Mouse (Mus musculus) gastrocnemius, adult 2 months (tissue): Measurements from ENCODE around the gene Patl2. TPM values are rescaled to one million over a fixed set of nuclear protein-coding genes. Genes with fewer than 3 reads are reported as not detected.

Experiments
- DNase-seq: peaks from one replicate; pipeline ENCODE4 v3.0.0; 2022
- H3K27ac ChIP-seq: fragments of 200-600 bp; 2 replicates; pipeline ENCODE4 v1.8.1; 2022; ENCODE audit warnings: mild to moderate bottlenecking
- H3K4me3 ChIP-seq: fragments of 200-600 bp; 2 replicates; pipeline ENCODE4 v1.8.1; 2022; ENCODE audit warnings: mild to moderate bottlenecking, moderate library complexity
- CTCF ChIP-seq: fragments of 200-600 bp; IDR thresholded peaks from 2 replicates; pipeline ENCODE4 v1.8.1; 2022; ENCODE audit warnings: antibody characterized with exemption, mild to moderate bottlenecking, moderate library complexity
- intact Hi-C: fragments of 180-260 bp; cut with DNase I; formaldehyde crosslinking; loops from one replicate; pipeline ENCODE4 v1.15.1; 2025
- total RNA-seq, 2 experiments: library from RNA; stranded (reverse); gene quantifications; 2 replicates each; pipeline ENCODE4 v1.2.3; 2021

Patl2 gene
- total RNA-seq, 2 experiments from 2014 or later, result not detected

- TF ChIP-seq CTCF, result no peak
- intact Hi-C loops, result no loop called here
- no peak overlapping the region for H3K4me3 ChIP-seq
- no peak overlapping the region for H3K27ac ChIP-seq
- DNase-seq, result no peak
Observed at GRCm38 (mm10) chr2:122162529-122162928, 23.5 kb downstream of the Patl2 start.

- DNase-seq, result no peak
- TF ChIP-seq CTCF, result no peak
- intact Hi-C loops, result loop anchor here (2.0 kb wide), 1 partner anchor 91 kb away; no protein-coding TSS in a partner anchor
- Histone ChIP-seq H3K4me3 (no peak overlapping the region), H3K27ac (peak overlapping the region; percentile 54)
Observed at GRCm38 (mm10) chr2:122161542-122161941, 24.4 kb downstream of the Patl2 start.

- peak; percentile 90 for DNase-seq
- peak; percentile 90 for TF ChIP-seq CTCF
- Histone ChIP-seq H3K4me3 (no peak within 1 kb of the TSS), H3K27ac (peak within 1 kb of the TSS; percentile 54)
- intact Hi-C loops, result loop anchor here (1.0 to 2.0 kb wide), 2 partner anchors 42 to 90 kb away; partner anchors contain the start of gene Spg11
Observed at GRCm38 (mm10) chr2:122160680-122161079, 25.3 kb downstream of the Patl2 start, which contains the start of gene Trim69. Trim69 (plus strand) TSS chr2:122160700.

- intact Hi-C loops, result loop anchor here (1.0 to 2.0 kb wide), 2 partner anchors 41 to 89 kb away; partner anchors contain the start of gene Spg11
- H3K4me3 ChIP-seq, result no peak overlapping the region
- no peak for DNase-seq
- H3K27ac ChIP-seq, result no peak overlapping the region
- no peak for TF ChIP-seq CTCF
Observed at GRCm38 (mm10) chr2:122159667-122160066, 26.3 kb downstream of the Patl2 start.

GRCm38 (mm10) chr2:122158362-122158802 is 27.6 kb downstream of the Patl2 start:
- TF ChIP-seq CTCF, result no peak
- intact Hi-C loops, result no loop called here
- Histone ChIP-seq H3K4me3 (no peak overlapping the region), H3K27ac (peak overlapping the region; percentile 51)
- DNase-seq, result no peak

- H3K27ac ChIP-seq, result no peak overlapping the region
- intact Hi-C loops, result no loop called here
- no peak for TF ChIP-seq CTCF
- DNase-seq, result no peak
- no peak overlapping the region for H3K4me3 ChIP-seq
Observed at GRCm38 (mm10) chr2:122157561-122157960, 28.4 kb downstream of the Patl2 start.

GRCm38 (mm10) chr2:122156051-122156700 is 29.8 kb downstream of the Patl2 start:
- H3K4me3 ChIP-seq, result no peak overlapping the region
- H3K27ac ChIP-seq, result no peak overlapping the region
- TF ChIP-seq CTCF, result no peak
- intact Hi-C loops, result no loop called here
- no peak for DNase-seq

GRCm38 (mm10) chr2:122155292-122155691 is 30.7 kb downstream of the Patl2 start:
- intact Hi-C loops, result no loop called here
- DNase-seq, result no peak
- no peak for TF ChIP-seq CTCF
- Histone ChIP-seq H3K4me3 (no peak overlapping the region), H3K27ac (no peak overlapping the region)

GRCm38 (mm10) chr2:122154479-122154878 is 31.5 kb downstream of the Patl2 start:
- no peak for TF ChIP-seq CTCF
- Histone ChIP-seq H3K4me3 (no peak overlapping the region), H3K27ac (no peak overlapping the region)
- no peak for DNase-seq
- intact Hi-C loops, result no loop called here

- H3K27ac ChIP-seq, result no peak overlapping the region
- intact Hi-C loops, result no loop called here
- no peak for DNase-seq
- H3K4me3 ChIP-seq, result no peak overlapping the region
- TF ChIP-seq CTCF, result no peak
Observed at GRCm38 (mm10) chr2:122153681-122154365, 32.2 kb downstream of the Patl2 start.

GRCm38 (mm10) chr2:122152850-122153249 is 33.1 kb downstream of the Patl2 start:
- no peak overlapping the region for H3K4me3 ChIP-seq
- intact Hi-C loops, result no loop called here
- no peak overlapping the region for H3K27ac ChIP-seq
- DNase-seq, result no peak
- no peak for TF ChIP-seq CTCF

GRCm38 (mm10) chr2:122151221-122151620 is 34.8 kb downstream of the Patl2 start:
- Histone ChIP-seq H3K4me3 (no peak overlapping the region), H3K27ac (no peak overlapping the region)
- intact Hi-C loops, result no loop called here
- no peak for DNase-seq
- no peak for TF ChIP-seq CTCF

- no peak for TF ChIP-seq CTCF
- intact Hi-C loops, result no loop called here
- H3K4me3 ChIP-seq, result peak overlapping the region; percentile 83
- no peak overlapping the region for H3K27ac ChIP-seq
- no peak for DNase-seq
Observed at GRCm38 (mm10) chr2:122149716-122150115, 36.3 kb downstream of the Patl2 start.
